Mouse (Mus musculus) urinary bladder, postnatal 14 days (tissue): ENCODE data around the gene Cdx2.

Source experiments
- DNase-seq: peaks from one replicate; pipeline ENCODE4 v3.0.0; 2021; ENCODE audit warnings: low spot score

Cdx2 gene

GRCm38 (mm10) chr5:147315432-147316075, 8.5 kb upstream of the Cdx2 start:
- DNase-seq, result no peak

GRCm38 (mm10) chr5:147314646-147315431, 7.8 kb upstream of the Cdx2 start:
- DNase-seq, result no peak

- no peak for DNase-seq
Measured at GRCm38 (mm10) chr5:147312830-147313685, 6.0 kb upstream of the Cdx2 start.

- DNase-seq, result no peak
Measured at GRCm38 (mm10) chr5:147309786-147310185, 2.7 kb upstream of the Cdx2 start.

- DNase-seq, result no peak
Measured at GRCm38 (mm10) chr5:147308451-147308850, 1.4 kb upstream of the Cdx2 start.

GRCm38 (mm10) chr5:147307398-147307785, 322 bp upstream of the Cdx2 start:
- DNase-seq, result no peak

GRCm38 (mm10) chr5:147305856-147306637, 1.0 kb downstream of the Cdx2 start:
- DNase-seq, result no peak

GRCm38 (mm10) chr5:147305166-147305565, 1.9 kb downstream of the Cdx2 start:
- no peak for DNase-seq

- DNase-seq, result no peak
Measured at GRCm38 (mm10) chr5:147304276-147305155, 2.6 kb downstream of the Cdx2 start.

- no peak for DNase-seq
Measured at GRCm38 (mm10) chr5:147302746-147303400, 4.2 kb downstream of the Cdx2 start.

- DNase-seq, result no peak
Measured at GRCm38 (mm10) chr5:147302141-147302540, 4.9 kb downstream of the Cdx2 start.

- DNase-seq, result no peak
Measured at GRCm38 (mm10) chr5:147301781-147302070, 5.3 kb downstream of the Cdx2 start.

- no peak for DNase-seq
Measured at GRCm38 (mm10) chr5:147300917-147301780, 5.9 kb downstream of the Cdx2 start.

GRCm38 (mm10) chr5:147300001-147300363, 7.1 kb downstream of the Cdx2 start:
- no peak for DNase-seq

GRCm38 (mm10) chr5:147299255-147300000, 7.6 kb downstream of the Cdx2 start:
- peak; percentile 50 for DNase-seq

GRCm38 (mm10) chr5:147297249-147297648, 9.8 kb downstream of the Cdx2 start:
- no peak for DNase-seq

GRCm38 (mm10) chr5:147294121-147294520, 12.9 kb downstream of the Cdx2 start:
- DNase-seq, result no peak

GRCm38 (mm10) chr5:147293127-147293910, 13.8 kb downstream of the Cdx2 start:
- DNase-seq, result peak; percentile 67
